In genomic region chr10:54039754-54040153, GRCm38 (mm10) we compare ENCODE assay signal across 10 mouse cellular contexts. TPM values are rescaled to one million over a fixed set of nuclear protein-coding genes. Genes with fewer than 3 reads are reported as not detected.
DNase-seq lines count a peak whose midpoint lies in the region; ATAC-seq and TF ChIP-seq lines count a peak whose summit lies in the region.
"Had no signal": no experiment of that assay in that cellular context is flagged by ENCODE, and none has a peak within 500 bp of the region (broad histone marks: within the 10 kb centered on the region; RNA-seq: fewer than 3 reads in every experiment).

No protein-coding gene starts in this region.

- 40% methylated on average over 4 of the region's 4 CpGs for WGBS in spleen, adult 2 months
- 90% methylated on average over 4 of the region's 4 CpGs for WGBS in forebrain, embryonic 16.5 days

- H3K4me1 ChIP-seq in spleen, adult 2 months (ENCODE audit: control insufficient read depth, insufficient read depth, insufficient read length) = peaks cover 35% of the 10 kb centered on the region
- no peaks in the 10 kb centered on the region for H3K4me1 ChIP-seq in forebrain, embryonic 16.5 days (replicated peaks; ENCODE audit: control insufficient read depth, insufficient read depth, low read length)
- H3K4me1 ChIP-seq: hindbrain, embryonic 12.5 days had no signal

- no peak for TF ChIP-seq CTCF in gastrocnemius, adult 2 months (IDR thresholded peaks at IDR 0.05)
- no peak for TF ChIP-seq CTCF in spleen, adult 2 months (IDR thresholded peaks at IDR 0.05; ENCODE audit: extremely low read depth, insufficient read depth, insufficient read length, insufficient replicate concordance)

- no peak overlapping the region for H3K9ac ChIP-seq in forebrain, embryonic 16.5 days (replicated peaks; ENCODE audit: low read depth, low read length)
- H3K9ac ChIP-seq: forebrain, postnatal 0 days; hindbrain, embryonic 12.5 days had no signal

- H3K4me3 ChIP-seq in gastrocnemius, adult 2 months = no peak overlapping the region
- H3K4me3 ChIP-seq in spleen, adult 2 months (ENCODE audit: extremely low read depth, insufficient read depth, insufficient read length) = no peak overlapping the region
- no peak overlapping the region for H3K4me3 ChIP-seq in forebrain, embryonic 16.5 days (replicated peaks; ENCODE audit: low read length)
- H3K4me3 ChIP-seq: hindbrain, embryonic 12.5 days had no signal

- H3K27ac ChIP-seq in gastrocnemius, adult 2 months = peak overlapping the region; percentile 66
- H3K27ac ChIP-seq in spleen, adult 2 months (ENCODE audit: insufficient read depth, low read length) = peak overlapping the region; percentile 86
- H3K27ac ChIP-seq in forebrain, embryonic 16.5 days (ENCODE audit: low read length) = no peak overlapping the region
- H3K27ac ChIP-seq: hindbrain, embryonic 12.5 days had no signal

- no peak overlapping the region for H3K4me2 ChIP-seq in forebrain, embryonic 16.5 days (ENCODE audit: low read length)
- H3K4me2 ChIP-seq: hindbrain, embryonic 12.5 days had no signal

- H3K36me3 ChIP-seq in spleen, adult 2 months (ENCODE audit: control insufficient read depth, insufficient read depth, low read length) = peaks cover 2% of the 10 kb centered on the region; the same call in 1 of the 2 replicates
- H3K36me3 ChIP-seq in forebrain, embryonic 16.5 days (ENCODE audit: control insufficient read depth, insufficient read depth) = no peaks in the 10 kb centered on the region
- H3K36me3 ChIP-seq: hindbrain, embryonic 12.5 days had no signal

- intact Hi-C loops in gastrocnemius, adult 2 months (cut with DNase I) = loop anchor here (5.0 kb wide), 1 partner anchor 33 kb away; no protein-coding TSS in a partner anchor
- intact Hi-C loops in gastrocnemius, postnatal 14 days (cut with DNase I; ENCODE audit: low total_unique reads) = no loop called here

- no peaks in the 10 kb centered on the region for H3K9me3 ChIP-seq in forebrain, embryonic 16.5 days (ENCODE audit: control insufficient read depth, low read length)
- H3K9me3 ChIP-seq: hindbrain, embryonic 12.5 days had no signal

- TF ChIP-seq POLR2A in spleen, adult 2 months (IDR thresholded peaks at IDR 0.05; ENCODE audit: low read depth, low read length) = no peak

- no peak for DNase-seq in gastrocnemius, adult 2 months
- no peak for DNase-seq in gastrocnemius, postnatal 25 days
- peak in 1 of 2 experiments; percentile 31 for DNase-seq in spleen, adult 2 months (ENCODE audit: low read depth in 1 of 2, low spot score in 2 of 2)
- no peak for DNase-seq in spleen, postnatal 14 days (ENCODE audit: low spot score in 2 of 2)
- DNase-seq in naive thymus-derived CD4-positive, alpha-beta T cell, adult 2 months (ENCODE audit: low read depth) = peak; percentile 65
- DNase-seq in gastrocnemius, postnatal 14 days = no peak
- DNase-seq in cerebellum, adult 18-20 months = no peak

- no peak for ATAC-seq in forebrain, embryonic 16.5 days

- no peaks in the 10 kb centered on the region for H3K27me3 ChIP-seq in spleen, adult 2 months (ENCODE audit: control insufficient read depth, insufficient read depth, low read length)
- H3K27me3 ChIP-seq in forebrain, embryonic 16.5 days (replicated peaks; ENCODE audit: control insufficient read depth, insufficient read depth, low read length) = no peaks in the 10 kb centered on the region
- H3K27me3 ChIP-seq: hindbrain, embryonic 12.5 days had no signal

RNA-seq across cellular contexts. Expression of gene Man1a, which starts 36.7 kb away (rescaled TPM):
- total RNA-seq in gastrocnemius, adult 2 months (2021) = 10 to 100 TPM in 1 of 2 experiments, 1 to 10 TPM in 1; 8.4 to 10.4 TPM
- total RNA-seq in gastrocnemius, postnatal 25 days (2021) = 10 to 100 TPM in 1 of 2 experiments, 1 to 10 TPM in 1; 9.3 to 15.8 TPM
- 35.7 and 54.1 TPM in 2 replicates for polyA plus RNA-seq in spleen, adult 2 months (2012; rRNA removed)
- 3.2 and 3.8 TPM in 2 replicates for polyA plus RNA-seq in forebrain, embryonic 16.5 days (2015; fragmentation: Nextera tagmentation; extraction: Ambion mirVana)
- total RNA-seq in gastrocnemius, postnatal 14 days (2021) = 10 to 100 TPM; 15.4 to 18.1 TPM
